Mouse (Mus musculus): ENCODE data around the gene Mvb12b. TPM values are rescaled to one million over a fixed set of nuclear protein-coding genes. Genes with fewer than 3 reads are reported as not detected.

The Mvb12b gene
- polyA plus RNA-seq, 1 experiment from 2014 or later: 18.8 TPM

GRCm38 (mm10) chr2:33762210-33762609 is 125.5 kb downstream of the Mvb12b start:
- H3K4me2 ChIP-seq (replicated peaks; ENCODE audit: low read depth, low read length): no peak overlapping the region
- no peak overlapping the region for H3K9ac ChIP-seq (ENCODE audit: low read depth, low read length)
- 66% methylated on average over 6 of the region's 6 CpGs for WGBS
- H3K4me3 ChIP-seq (ENCODE audit: low read length): no peak overlapping the region
- no peak for ATAC-seq (ENCODE audit: low FRiP score, low TSS enrichment)
- H3K36me3 ChIP-seq (ENCODE audit: control insufficient read depth, insufficient read depth, low read length): peaks cover 7% of the 10 kb centered on the region; the same call in 1 of the 2 replicates
- no peaks in the 10 kb centered on the region for H3K4me1 ChIP-seq (ENCODE audit: control insufficient read depth, insufficient read depth, low read length)
- no peak overlapping the region for H3K27ac ChIP-seq (ENCODE audit: low read depth, low read length)
- no peaks in the 10 kb centered on the region for H3K27me3 ChIP-seq (ENCODE audit: control insufficient read depth, insufficient read depth, low read length)
- no peaks in the 10 kb centered on the region; the same call in 1 of the 2 replicates for H3K9me3 ChIP-seq (ENCODE audit: control insufficient read depth, low read length)

GRCm38 (mm10) chr2:33760571-33760991 is 127.2 kb downstream of the Mvb12b start:
- no peak overlapping the region for H3K27ac ChIP-seq (ENCODE audit: low read depth, low read length)
- H3K4me3 ChIP-seq (ENCODE audit: low read length): no peak overlapping the region
- no peak overlapping the region for H3K4me2 ChIP-seq (replicated peaks; ENCODE audit: low read depth, low read length)
- no peaks in the 10 kb centered on the region; the same call in 1 of the 2 replicates for H3K9me3 ChIP-seq (ENCODE audit: control insufficient read depth, low read length)
- no peaks in the 10 kb centered on the region for H3K4me1 ChIP-seq (ENCODE audit: control insufficient read depth, insufficient read depth, low read length)
- H3K9ac ChIP-seq (ENCODE audit: low read depth, low read length): no peak overlapping the region
- no peaks in the 10 kb centered on the region for H3K27me3 ChIP-seq (ENCODE audit: control insufficient read depth, insufficient read depth, low read length)
- peaks cover 7% of the 10 kb centered on the region; the same call in 1 of the 2 replicates for H3K36me3 ChIP-seq (ENCODE audit: control insufficient read depth, insufficient read depth, low read length)
- ATAC-seq (ENCODE audit: low FRiP score, low TSS enrichment): no peak
- 60% methylated on average over 13 of the region's 13 CpGs for WGBS

GRCm38 (mm10) chr2:33759447-33759846 is 128.3 kb downstream of the Mvb12b start:
- Histone ChIP-seq H3K4me1 (ENCODE audit: control insufficient read depth, insufficient read depth, low read length) (peaks cover 6% of the 10 kb centered on the region; the same call in 1 of the 2 replicates), H3K4me3 (ENCODE audit: low read length) (no peak overlapping the region), H3K27me3 (ENCODE audit: control insufficient read depth, insufficient read depth, low read length) (no peaks in the 10 kb centered on the region), H3K9me3 (ENCODE audit: control insufficient read depth, low read length) (no peaks in the 10 kb centered on the region), H3K36me3 (ENCODE audit: control insufficient read depth, insufficient read depth, low read length) (peaks cover 7% of the 10 kb centered on the region; the same call in 1 of the 2 replicates), H3K9ac (ENCODE audit: low read depth, low read length) (no peak overlapping the region), H3K27ac (ENCODE audit: low read depth, low read length) (no peak overlapping the region), H3K4me2 (replicated peaks; ENCODE audit: low read depth, low read length) (no peak overlapping the region)
- WGBS: 71% methylated on average over 10 of the region's 10 CpGs
- no peak for ATAC-seq (ENCODE audit: low FRiP score, low TSS enrichment)

GRCm38 (mm10) chr2:33755633-33756020 is 132.1 kb downstream of the Mvb12b start:
- ATAC-seq (ENCODE audit: low FRiP score, low TSS enrichment): no peak
- H3K9ac ChIP-seq (ENCODE audit: low read depth, low read length): no peak overlapping the region
- no peak overlapping the region for H3K4me2 ChIP-seq (replicated peaks; ENCODE audit: low read depth, low read length)
- peaks cover 7% of the 10 kb centered on the region; the same call in 1 of the 2 replicates for H3K36me3 ChIP-seq (ENCODE audit: control insufficient read depth, insufficient read depth, low read length)
- no peak overlapping the region for H3K4me3 ChIP-seq (ENCODE audit: low read length)
- H3K4me1 ChIP-seq (ENCODE audit: control insufficient read depth, insufficient read depth, low read length): peaks cover 21% of the 10 kb centered on the region
- no peaks in the 10 kb centered on the region for H3K27me3 ChIP-seq (ENCODE audit: control insufficient read depth, insufficient read depth, low read length)
- WGBS: 58% methylated on average over 6 of the region's 6 CpGs
- H3K9me3 ChIP-seq (ENCODE audit: control insufficient read depth, low read length): no peaks in the 10 kb centered on the region
- H3K27ac ChIP-seq (ENCODE audit: low read depth, low read length): no peak overlapping the region

- Histone ChIP-seq H3K27ac (ENCODE audit: low read depth, low read length) (no peak overlapping the region; the same call in 1 of the 2 replicates), H3K4me2 (replicated peaks; ENCODE audit: low read depth, low read length) (no peak overlapping the region), H3K36me3 (ENCODE audit: control insufficient read depth, insufficient read depth, low read length) (peaks cover 7% of the 10 kb centered on the region; the same call in 1 of the 2 replicates), H3K27me3 (ENCODE audit: control insufficient read depth, insufficient read depth, low read length) (no peaks in the 10 kb centered on the region), H3K9me3 (ENCODE audit: control insufficient read depth, low read length) (no peaks in the 10 kb centered on the region), H3K4me1 (ENCODE audit: control insufficient read depth, insufficient read depth, low read length) (peaks cover 21% of the 10 kb centered on the region), H3K4me3 (ENCODE audit: low read length) (no peak overlapping the region), H3K9ac (ENCODE audit: low read depth, low read length) (no peak overlapping the region)
- no peak for ATAC-seq (ENCODE audit: low FRiP score, low TSS enrichment)
- 62% methylated on average over 7 of the region's 7 CpGs for WGBS
Measured at GRCm38 (mm10) chr2:33754980-33755632, 132.6 kb downstream of the Mvb12b start.

- Histone ChIP-seq H3K9ac (ENCODE audit: low read depth, low read length) (no peak overlapping the region), H3K27me3 (ENCODE audit: control insufficient read depth, insufficient read depth, low read length) (no peaks in the 10 kb centered on the region), H3K27ac (ENCODE audit: low read depth, low read length) (peak overlapping the region; percentile 48; the same call in 1 of the 2 replicates), H3K9me3 (ENCODE audit: control insufficient read depth, low read length) (no peaks in the 10 kb centered on the region), H3K4me1 (ENCODE audit: control insufficient read depth, insufficient read depth, low read length) (peaks cover 21% of the 10 kb centered on the region), H3K4me2 (replicated peaks; ENCODE audit: low read depth, low read length) (no peak overlapping the region; the same call in 1 of the 2 replicates), H3K4me3 (ENCODE audit: low read length) (no peak overlapping the region), H3K36me3 (ENCODE audit: control insufficient read depth, insufficient read depth, low read length) (peaks cover 13% of the 10 kb centered on the region; the same call in 1 of the 2 replicates)
- ATAC-seq (ENCODE audit: low FRiP score, low TSS enrichment): 0 out of 2 replicates have a peak, but pooled peaks have one; percentile 29
- WGBS: 78% methylated on average over 3 of the region's 3 CpGs
Measured at GRCm38 (mm10) chr2:33754317-33754633, 133.5 kb downstream of the Mvb12b start.

GRCm38 (mm10) chr2:33753630-33754316 is 134.0 kb downstream of the Mvb12b start:
- peaks cover 18% of the 10 kb centered on the region; the same call in 1 of the 2 replicates for H3K36me3 ChIP-seq (ENCODE audit: control insufficient read depth, insufficient read depth, low read length)
- peaks cover 21% of the 10 kb centered on the region for H3K4me1 ChIP-seq (ENCODE audit: control insufficient read depth, insufficient read depth, low read length)
- peak; percentile 78 for ATAC-seq (ENCODE audit: low FRiP score, low TSS enrichment)
- H3K4me3 ChIP-seq (ENCODE audit: low read length): no peak overlapping the region
- WGBS: 17% methylated on average over 15 of the region's 15 CpGs
- peak overlapping the region; percentile 8; the same call in 1 of the 2 replicates for H3K4me2 ChIP-seq (replicated peaks; ENCODE audit: low read depth, low read length)
- H3K9me3 ChIP-seq (ENCODE audit: control insufficient read depth, low read length): no peaks in the 10 kb centered on the region
- H3K27me3 ChIP-seq (ENCODE audit: control insufficient read depth, insufficient read depth, low read length): no peaks in the 10 kb centered on the region
- H3K9ac ChIP-seq (ENCODE audit: low read depth, low read length): peak overlapping the region; percentile 28
- peak overlapping the region; percentile 48; the same call in 1 of the 2 replicates for H3K27ac ChIP-seq (ENCODE audit: low read depth, low read length)

- Histone ChIP-seq H3K36me3 (ENCODE audit: control insufficient read depth, insufficient read depth, low read length) (peaks cover 18% of the 10 kb centered on the region; the same call in 1 of the 2 replicates), H3K27ac (ENCODE audit: low read depth, low read length) (no peak overlapping the region), H3K4me3 (ENCODE audit: low read length) (no peak overlapping the region), H3K4me1 (ENCODE audit: control insufficient read depth, insufficient read depth, low read length) (peaks cover 21% of the 10 kb centered on the region), H3K4me2 (replicated peaks; ENCODE audit: low read depth, low read length) (no peak overlapping the region), H3K27me3 (ENCODE audit: control insufficient read depth, insufficient read depth, low read length) (no peaks in the 10 kb centered on the region), H3K9me3 (ENCODE audit: control insufficient read depth, low read length) (no peaks in the 10 kb centered on the region), H3K9ac (ENCODE audit: low read depth, low read length) (no peak overlapping the region)
- ATAC-seq (ENCODE audit: low FRiP score, low TSS enrichment): no peak
- 95% methylated on average over 7 of the region's 7 CpGs for WGBS
Measured at GRCm38 (mm10) chr2:33750611-33751010, 137.1 kb downstream of the Mvb12b start.

- ATAC-seq (ENCODE audit: low FRiP score, low TSS enrichment): peak; percentile 29; the same call in 1 of the 2 replicates
- H3K27ac ChIP-seq (ENCODE audit: low read depth, low read length): no peak overlapping the region
- H3K36me3 ChIP-seq (ENCODE audit: control insufficient read depth, insufficient read depth, low read length): peaks cover 14% of the 10 kb centered on the region; the same call in 1 of the 2 replicates
- no peak overlapping the region for H3K4me2 ChIP-seq (replicated peaks; ENCODE audit: low read depth, low read length)
- 9% methylated on average over 5 of the region's 5 CpGs for WGBS
- H3K27me3 ChIP-seq (ENCODE audit: control insufficient read depth, insufficient read depth, low read length): no peaks in the 10 kb centered on the region
- no peak overlapping the region for H3K4me3 ChIP-seq (ENCODE audit: low read length)
- no peak overlapping the region for H3K9ac ChIP-seq (ENCODE audit: low read depth, low read length)
- H3K9me3 ChIP-seq (ENCODE audit: control insufficient read depth, low read length): no peaks in the 10 kb centered on the region
- H3K4me1 ChIP-seq (ENCODE audit: control insufficient read depth, insufficient read depth, low read length): no peaks in the 10 kb centered on the region
Measured at GRCm38 (mm10) chr2:33746471-33746870, 141.3 kb downstream of the Mvb12b start.

All from kidney, embryonic 14.5 days (tissue).